8 mouse cellular contexts compared by ENCODE assay signal in genomic region chr14:25458111-25459015, GRCm38 (mm10). TPM values are rescaled to one million over a fixed set of nuclear protein-coding genes. Genes with fewer than 3 reads are reported as not detected.
DNase-seq lines count a peak whose midpoint lies in the region; ATAC-seq and TF ChIP-seq lines count a peak whose summit lies in the region.

No protein-coding gene starts in this region.

- WGBS in midbrain, embryonic 13.5 days = under 1% methylated on average over 37 of the region's 37 CpGs

- H3K36me3 ChIP-seq in midbrain, embryonic 13.5 days = no peaks in the 10 kb centered on the region

- peak; percentile 15; the same call in 1 of the 2 replicates for ATAC-seq in midbrain, embryonic 13.5 days

- no peak for TF ChIP-seq POLR2A in cortical plate, adult 2 months (IDR thresholded peaks at IDR 0.05; ENCODE audit: extremely low read depth, insufficient read depth, low read length)

- 0 out of 2 replicates have a peak overlapping the region, but pooled peaks have one; percentile 15 for H3K27ac ChIP-seq in cortical plate, adult 2 months (ENCODE audit: insufficient read depth, low read length)
- H3K27ac ChIP-seq in midbrain, embryonic 13.5 days = peak overlapping the region; percentile 99

- no peaks in the 10 kb centered on the region for H3K9me3 ChIP-seq in midbrain, embryonic 13.5 days

- no peak for TF ChIP-seq CTCF in cortical plate, adult 2 months (IDR thresholded peaks at IDR 0.05; ENCODE audit: extremely low read depth, insufficient read depth, low read length)

- H3K27me3 ChIP-seq in midbrain, embryonic 13.5 days = no peaks in the 10 kb centered on the region

- H3K4me1 ChIP-seq in cortical plate, adult 2 months (ENCODE audit: control insufficient read depth, insufficient read depth, low read length) = peaks cover 2% of the 10 kb centered on the region; the same call in 1 of the 2 replicates
- H3K4me1 ChIP-seq in midbrain, embryonic 13.5 days (replicated peaks) = peaks cover 56% of the 10 kb centered on the region

- peak overlapping the region; percentile 97 for H3K4me2 ChIP-seq in midbrain, embryonic 13.5 days (replicated peaks)

- H3K4me3 ChIP-seq in cortical plate, adult 2 months (ENCODE audit: insufficient read depth, low read length) = peak overlapping the region; percentile 51
- H3K4me3 ChIP-seq in midbrain, embryonic 13.5 days (replicated peaks) = peak overlapping the region; percentile 97

- DNase-seq in layer of hippocampus, adult 11-12 months (ENCODE audit: low spot score) = peak; percentile 46
- no peak for DNase-seq in layer of hippocampus, adult 9-10 months (ENCODE audit: low spot score)
- peak; percentile 73 for DNase-seq in ES-CJ7 (ENCODE audit: low read depth, low spot score)
- peak; percentile 38 for DNase-seq in heart, postnatal 4 days
- DNase-seq in layer of hippocampus, postnatal 36 days = peak; percentile 40 to 47
- peak; percentile 57 for DNase-seq in yolk sac, embryonic 10.5 days (ENCODE audit: low spot score)

- peak overlapping the region; percentile 100 for H3K9ac ChIP-seq in midbrain, embryonic 13.5 days (replicated peaks)

RNA-seq across cellular contexts. Expression of gene Zmiz1, which starts 0.6 kb away (rescaled TPM):
- polyA plus RNA-seq in cortical plate, adult 2 months (2012; rRNA removed) = 33.5 and 36.9 TPM in 2 replicates
- total RNA-seq in heart, postnatal 4 days (2021) = 10 to 100 TPM; 67.0 to 78.5 TPM
- 10 to 100 TPM; 88.1 to 94.5 TPM for total RNA-seq in layer of hippocampus, postnatal 36 days (2021)
- 68.8 and 80.3 TPM in 2 replicates for polyA plus RNA-seq in midbrain, embryonic 13.5 days (2015; fragmentation: Nextera tagmentation; extraction: Ambion mirVana)
